Mouse (Mus musculus) lung, adult 18-20 months (tissue): ENCODE data around the gene Timm10.

ENCODE experiments used
- DNase-seq, 2 experiments: peaks; one replicate each; pipeline ENCODE4 v3.0.0; 2022; ENCODE audit warnings: mixed read lengths in 2 of 2

Timm10 gene

GRCm38 (mm10) chr2:84861430-84861829 lies 34.6 kb downstream of the Timm10 start:
- DNase-seq = no peak

- DNase-seq = no peak
These were observed 35.4 kb downstream of the Timm10 start for GRCm38 (mm10) chr2:84862231-84862630.

- DNase-seq = peak; percentile 35 to 45
These were observed 39.1 kb downstream of the Timm10 start for GRCm38 (mm10) chr2:84865616-84866571.

GRCm38 (mm10) chr2:84868521-84868943 lies 41.7 kb downstream of the Timm10 start:
- peak; percentile 52 to 60 for DNase-seq

GRCm38 (mm10) chr2:84868977-84869376 lies 42.2 kb downstream of the Timm10 start:
- DNase-seq = no peak

- no peak for DNase-seq
These were observed 43.9 kb downstream of the Timm10 start for GRCm38 (mm10) chr2:84870623-84871160.

- peak; percentile 49 to 58 for DNase-seq
These were observed 45.4 kb downstream of the Timm10 start for GRCm38 (mm10) chr2:84872105-84872716.

GRCm38 (mm10) chr2:84875842-84876241 lies 49.0 kb downstream of the Timm10 start:
- DNase-seq = no peak
